Mouse (Mus musculus) ZHBTc4 (cell line): Measurements from ENCODE around the gene Scarf2.

Experiments
- DNase-seq: peaks from one replicate; pipeline ENCODE4 v3.0.0-alpha.2; 2011; ENCODE audit warnings: low read depth, low spot score

Gene Scarf2

DNA sequence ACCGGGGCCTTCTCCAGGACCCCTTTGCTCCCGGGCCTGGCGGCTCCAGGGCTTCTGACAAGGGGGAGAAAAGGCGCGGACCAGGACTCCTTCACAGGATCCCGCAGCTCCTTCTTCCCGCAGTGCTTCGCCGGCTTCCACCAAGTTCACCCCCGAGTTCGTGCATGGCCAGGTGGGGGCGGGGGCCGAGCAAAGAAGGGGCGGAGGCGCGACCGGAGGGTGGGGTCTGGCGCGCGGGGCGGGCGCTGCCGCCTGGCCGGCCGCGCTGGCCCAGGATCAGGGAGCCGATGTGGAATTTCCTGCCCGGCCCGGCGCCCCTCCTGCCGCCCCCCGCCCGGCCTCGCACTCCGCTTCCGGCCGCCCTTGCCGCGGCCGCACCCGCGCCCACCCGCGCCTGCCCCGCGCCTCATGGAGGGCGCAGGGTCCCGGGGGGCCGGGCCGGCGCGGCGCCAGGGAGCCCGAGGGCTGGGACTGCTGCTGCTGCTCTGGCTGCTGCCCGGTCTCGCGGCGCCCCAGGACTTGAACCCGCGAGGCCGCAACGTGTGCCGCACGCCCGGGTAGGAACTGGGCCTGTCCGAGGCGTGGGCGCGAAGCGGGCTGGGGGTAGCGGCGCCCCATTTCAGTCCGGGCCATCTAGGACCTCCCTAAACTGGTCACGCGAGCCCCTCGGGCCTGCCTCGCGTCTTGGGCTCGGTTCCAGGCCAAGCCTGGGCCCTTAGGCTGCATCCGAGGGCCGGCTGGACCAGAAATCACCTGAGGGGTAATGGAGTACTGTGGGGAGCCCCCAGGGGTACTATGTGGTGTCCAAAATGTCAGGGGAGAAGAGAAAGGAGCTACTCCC, at the start of gene Scarf2:
Gene Scarf2 (plus strand): TSS at position 312 of the 841 bp plus-strand sequence.
- peak; percentile 46 for DNase-seq

DNA sequence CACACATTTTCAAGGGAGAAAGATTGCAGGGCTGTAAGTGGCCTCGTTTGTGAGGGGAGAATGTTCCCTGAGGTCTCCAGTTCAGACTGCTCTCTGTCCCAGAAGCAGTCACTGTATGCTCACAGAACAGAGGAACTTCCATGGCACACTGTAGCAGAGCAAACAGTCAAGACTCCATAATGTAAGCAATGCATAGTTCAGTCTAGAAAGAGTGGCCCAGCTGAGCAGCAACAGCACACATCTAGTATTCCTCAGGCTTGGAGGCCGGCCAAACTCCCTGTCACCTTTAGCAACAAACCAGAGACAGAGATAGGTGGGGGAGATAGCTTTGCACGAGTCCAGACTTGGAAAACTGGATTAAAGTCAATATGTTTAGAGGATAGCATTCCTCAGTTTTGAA, 44.1 kb upstream of the Scarf2 start:
- no peak for DNase-seq

DNA sequence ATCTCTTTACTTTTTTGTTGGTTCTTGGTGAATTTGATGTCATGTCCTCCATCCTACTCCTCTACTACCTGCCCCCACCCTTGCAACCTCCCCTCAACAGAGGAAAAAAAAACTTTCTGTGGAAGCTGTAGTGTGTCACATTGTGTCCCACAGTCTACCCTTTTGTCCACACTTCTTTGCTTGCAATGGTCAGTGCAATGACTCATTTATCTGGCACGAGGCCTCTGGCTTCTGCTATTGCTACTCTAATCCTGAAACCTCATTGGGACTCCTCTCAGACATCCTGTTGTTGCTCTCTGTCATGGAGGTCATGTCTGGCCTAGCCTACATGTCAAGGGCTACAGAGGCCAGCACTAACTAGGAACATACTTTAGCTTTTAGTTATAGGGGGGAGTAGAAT, 43.4 kb upstream of the Scarf2 start:
- DNase-seq, result no peak

DNA sequence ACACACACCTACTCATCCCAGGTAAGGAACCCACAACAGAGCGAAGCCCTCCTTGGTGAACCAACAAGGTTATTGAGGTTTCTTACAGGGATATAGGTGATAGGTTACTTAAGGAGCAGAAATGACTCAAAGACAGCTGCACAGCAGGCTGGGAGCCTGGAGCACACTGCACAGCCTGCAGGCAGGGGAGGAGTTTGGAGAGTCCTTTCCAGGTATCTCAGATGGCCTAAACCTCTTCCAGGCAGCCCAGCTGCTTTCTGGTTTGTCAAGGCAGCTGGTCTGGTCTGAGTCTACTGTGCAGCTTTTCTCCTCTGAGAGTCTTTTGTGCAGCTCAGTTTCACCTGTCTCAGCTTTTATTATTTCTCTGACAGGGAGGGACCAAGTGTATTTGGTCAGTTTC, 39.3 kb upstream of the Scarf2 start:
- no peak for DNase-seq

DNA sequence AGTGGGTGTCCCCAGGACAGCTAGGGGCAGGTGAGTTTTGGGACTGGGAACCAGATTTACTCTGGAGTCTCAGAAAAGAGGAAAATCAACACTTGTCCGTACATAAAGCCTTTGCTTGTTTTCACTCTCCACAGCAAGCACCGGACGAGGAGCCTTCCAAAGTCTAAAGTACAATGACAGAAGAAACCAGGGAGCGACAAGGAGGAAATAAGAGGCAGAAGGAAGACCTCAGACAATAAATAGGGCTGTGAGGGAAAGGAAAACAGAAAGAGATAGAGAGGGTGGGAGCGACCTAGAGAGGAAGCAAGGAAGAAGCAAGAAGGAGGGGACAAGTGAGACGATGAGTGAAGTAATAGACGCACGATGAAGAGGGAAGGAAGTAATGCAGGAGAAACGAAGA, 38.2 kb upstream of the Scarf2 start:
- no peak for DNase-seq

DNA sequence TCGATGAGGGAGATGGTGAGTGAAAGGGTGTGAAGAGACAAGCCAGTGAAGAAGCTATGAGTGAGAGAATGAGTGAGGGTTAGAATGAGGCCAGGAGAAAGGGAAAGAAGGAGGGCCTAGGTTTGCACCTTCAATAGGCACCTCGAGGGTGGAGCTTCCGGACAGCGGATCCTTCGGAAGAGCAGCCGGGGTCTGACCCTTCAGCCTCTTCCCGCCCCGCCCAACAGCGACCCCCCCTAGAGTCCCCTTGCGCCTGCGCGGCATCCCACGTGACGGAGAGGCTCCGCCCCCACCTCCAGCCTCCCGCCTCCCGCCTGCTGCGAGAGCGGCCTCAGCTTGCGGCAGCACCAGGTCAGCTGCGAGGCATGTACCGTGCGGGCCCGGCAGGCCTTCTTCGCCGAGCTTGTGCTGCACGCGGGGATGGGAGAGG, 37.7 kb upstream of the Scarf2 start, which contains the start of gene Klhl22:
Gene Klhl22 (plus strand): TSS at position 275 of the 430 bp plus-strand sequence.
- peak; percentile 96 for DNase-seq

DNA sequence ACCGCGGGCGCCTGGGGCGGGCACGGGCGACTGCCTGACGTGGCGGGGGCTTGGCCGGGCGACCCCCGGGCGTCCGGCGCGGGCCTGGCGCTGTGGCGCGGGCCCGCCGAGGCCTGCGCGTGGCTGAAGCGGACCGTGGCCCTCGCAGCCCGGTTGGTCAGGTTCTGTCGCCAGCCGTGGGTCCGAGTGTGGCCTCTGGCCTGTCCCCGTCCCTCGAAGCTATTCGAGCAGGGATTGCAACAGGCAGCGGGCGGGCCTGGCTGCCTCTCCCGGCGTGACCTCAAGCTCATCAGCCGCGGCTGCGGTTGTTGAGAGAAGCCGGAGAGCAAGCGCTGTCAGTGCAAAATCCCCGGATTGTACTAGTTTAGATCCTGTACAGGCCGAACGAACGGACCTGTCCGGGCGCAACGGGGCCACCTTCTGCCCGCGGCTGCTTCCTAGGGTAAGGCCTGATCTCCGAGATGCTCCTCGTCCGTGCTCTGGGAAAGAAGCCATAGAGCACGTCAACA, 37.2 kb upstream of the Scarf2 start:
- DNase-seq, result peak; percentile 45

DNA sequence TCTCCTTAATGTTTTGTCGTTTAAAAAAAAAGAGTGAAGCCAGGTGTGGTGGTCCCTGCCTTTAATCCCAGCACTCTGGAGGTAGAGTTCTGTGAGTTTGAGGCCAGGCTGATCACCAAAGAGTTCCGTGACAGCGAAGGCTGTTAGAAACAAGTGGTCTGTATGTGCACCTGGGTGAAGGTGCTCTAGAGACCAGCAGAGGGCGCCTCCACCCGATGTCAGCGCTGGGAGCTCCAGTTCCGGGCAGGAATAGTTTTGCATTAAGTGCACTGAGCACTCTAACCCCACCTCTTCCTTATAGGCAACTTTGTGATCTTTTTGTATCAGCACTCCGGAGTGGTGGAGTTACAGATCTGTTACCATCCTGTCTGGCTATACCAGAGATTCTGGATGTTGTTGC, 36.4 kb upstream of the Scarf2 start:
- peak; percentile 91 for DNase-seq

DNA sequence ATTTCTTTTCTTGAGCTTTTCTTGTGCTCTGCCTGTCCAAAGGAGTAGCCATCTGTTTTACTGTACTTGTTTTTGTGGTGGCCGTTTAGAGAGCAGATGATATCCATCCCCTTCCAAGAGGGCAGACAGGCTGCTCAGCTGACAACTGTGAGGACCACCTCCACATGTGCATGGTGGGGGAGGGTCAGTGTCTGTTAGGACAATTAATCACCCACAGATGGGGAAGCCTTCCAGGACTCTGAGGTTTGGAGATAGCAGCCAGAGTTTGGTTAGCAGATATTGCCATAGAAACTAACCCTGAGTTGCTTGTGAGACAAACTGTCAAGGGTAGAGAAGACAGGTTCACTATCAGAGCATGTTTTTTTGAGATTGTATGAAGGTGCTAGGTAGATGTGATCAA, 36.0 kb upstream of the Scarf2 start:
- DNase-seq, result no peak

DNA sequence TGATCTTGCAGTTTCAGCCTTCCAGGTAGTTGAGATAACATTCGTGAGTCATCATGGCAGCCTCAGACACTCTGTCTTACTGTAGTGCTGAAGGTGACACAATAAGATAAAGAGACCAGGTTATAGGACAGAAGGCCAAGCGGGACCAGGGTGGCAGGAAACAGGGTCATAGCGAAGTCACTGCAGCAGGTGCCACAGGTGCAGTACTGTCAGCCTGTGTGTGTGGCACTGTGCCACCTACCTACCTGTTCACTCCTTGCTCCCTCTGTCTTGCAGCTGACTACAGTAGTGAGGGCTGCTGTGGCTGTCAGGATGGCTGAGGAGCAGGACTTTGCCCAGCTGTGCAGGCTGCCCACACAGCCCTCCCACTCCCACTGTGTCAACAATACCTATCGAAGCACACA, 33.0 kb upstream of the Scarf2 start:
- DNase-seq, result no peak

DNA sequence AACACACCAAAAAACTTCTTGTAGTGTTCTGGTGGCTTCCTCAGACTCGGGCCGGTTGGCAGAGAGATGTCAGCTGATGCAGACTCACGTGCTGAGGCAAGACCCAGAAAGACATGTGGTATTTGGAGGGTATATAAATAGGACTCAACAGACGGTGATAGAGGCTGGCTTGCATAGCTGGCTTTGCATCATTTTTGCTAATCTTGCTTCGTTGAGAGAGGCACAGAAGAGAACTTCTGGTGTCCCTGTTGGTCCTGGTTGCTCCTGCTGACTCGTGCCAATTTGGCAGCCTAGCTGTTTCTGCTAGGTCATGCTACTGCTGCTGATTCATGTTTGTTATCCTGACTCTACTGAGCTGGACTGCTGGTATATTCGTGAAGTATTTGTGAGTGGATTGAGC, 28.2 kb upstream of the Scarf2 start:
- DNase-seq, result no peak

DNA sequence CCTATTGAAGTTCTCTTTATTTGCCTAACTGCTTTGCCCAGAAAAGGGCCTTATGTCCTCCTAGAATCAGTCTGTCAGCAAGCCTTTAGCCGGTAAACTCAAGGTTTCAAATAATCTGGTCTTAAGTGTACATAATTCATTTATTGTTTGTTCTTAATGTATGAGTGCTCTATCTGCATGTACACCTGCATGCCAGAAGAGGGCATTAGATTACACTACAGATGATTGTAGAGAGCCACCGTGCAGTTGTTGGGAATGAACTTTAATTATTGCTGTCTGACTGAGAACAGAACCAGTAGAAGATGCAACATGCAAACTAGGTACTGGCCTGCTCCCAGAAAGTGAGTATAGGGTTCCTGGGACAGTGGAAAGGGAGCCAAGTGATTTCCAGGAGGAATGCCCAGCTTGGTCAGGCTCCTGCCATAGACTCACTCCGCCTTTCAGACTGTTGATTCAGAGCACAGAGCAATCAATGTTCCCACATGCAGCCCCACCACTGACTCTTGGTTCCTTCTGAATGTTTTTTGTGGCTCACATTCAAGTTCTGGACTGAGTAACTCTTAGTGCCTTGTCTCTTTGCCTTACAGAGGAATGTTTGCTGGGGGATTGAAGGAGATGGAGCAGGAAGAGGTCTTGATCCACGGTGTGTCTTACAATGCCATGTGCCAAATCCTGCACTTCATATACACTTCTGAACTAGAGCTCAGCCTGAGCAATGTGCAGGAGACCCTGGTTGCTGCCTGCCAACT, 25.8 kb upstream of the Scarf2 start:
- DNase-seq, result no peak

DNA sequence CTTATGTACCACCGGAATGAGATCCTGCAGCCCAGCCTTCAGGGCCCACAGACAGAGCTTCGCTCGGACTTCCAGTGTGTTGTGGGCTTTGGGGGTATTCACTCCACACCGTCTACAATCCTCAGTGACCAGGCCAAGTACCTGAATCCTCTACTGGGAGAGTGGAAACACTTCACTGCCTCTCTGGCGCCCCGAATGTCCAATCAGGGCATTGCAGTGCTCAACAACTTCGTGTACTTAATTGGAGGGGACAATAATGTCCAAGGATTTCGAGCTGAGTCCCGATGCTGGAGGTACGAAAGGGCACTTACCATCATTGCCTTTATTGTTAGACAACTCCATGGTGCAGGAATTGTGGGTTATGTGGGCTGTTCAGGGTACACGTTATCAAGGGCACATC, 20.3 kb upstream of the Scarf2 start:
- peak; percentile 64 for DNase-seq

DNA sequence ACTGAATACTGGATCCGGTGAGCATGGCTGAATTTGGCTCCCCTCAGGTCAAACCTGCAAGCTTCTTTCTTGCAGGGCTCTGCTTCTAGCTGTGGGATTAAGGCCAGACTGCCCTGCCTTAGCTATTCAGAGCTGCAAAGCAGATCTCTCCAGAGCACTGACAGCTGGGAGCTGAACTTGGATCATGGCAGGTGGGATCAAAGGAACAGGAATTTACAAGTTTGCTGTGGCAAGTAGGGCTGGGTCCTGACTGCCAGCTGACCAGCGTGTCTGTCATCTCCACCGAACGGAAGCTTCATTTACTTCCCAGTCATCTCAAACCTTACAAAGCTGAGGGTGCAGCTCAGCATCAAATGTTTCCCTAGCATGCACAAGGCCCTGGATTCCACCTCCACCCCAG, 18.9 kb upstream of the Scarf2 start:
- DNase-seq, result no peak

DNA sequence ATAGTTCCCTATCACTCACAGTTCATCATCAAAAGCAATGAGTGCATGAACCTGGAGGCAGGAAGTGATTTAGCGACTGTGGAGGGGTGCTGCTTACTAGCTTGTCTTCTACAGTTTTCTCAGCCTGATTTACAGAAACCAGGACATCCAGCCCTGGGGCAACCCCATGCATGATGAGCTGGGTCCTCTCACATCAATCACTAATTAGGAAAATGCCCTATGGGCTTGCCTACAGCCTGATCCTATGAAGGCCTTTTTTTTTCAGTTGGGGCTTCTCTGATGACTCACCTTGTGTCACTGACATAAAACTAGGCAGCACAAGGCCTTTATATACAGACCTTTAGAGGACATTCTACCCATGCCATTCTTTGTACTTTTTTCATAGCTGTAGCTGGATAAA, 17.4 kb upstream of the Scarf2 start:
- DNase-seq, result no peak

DNA sequence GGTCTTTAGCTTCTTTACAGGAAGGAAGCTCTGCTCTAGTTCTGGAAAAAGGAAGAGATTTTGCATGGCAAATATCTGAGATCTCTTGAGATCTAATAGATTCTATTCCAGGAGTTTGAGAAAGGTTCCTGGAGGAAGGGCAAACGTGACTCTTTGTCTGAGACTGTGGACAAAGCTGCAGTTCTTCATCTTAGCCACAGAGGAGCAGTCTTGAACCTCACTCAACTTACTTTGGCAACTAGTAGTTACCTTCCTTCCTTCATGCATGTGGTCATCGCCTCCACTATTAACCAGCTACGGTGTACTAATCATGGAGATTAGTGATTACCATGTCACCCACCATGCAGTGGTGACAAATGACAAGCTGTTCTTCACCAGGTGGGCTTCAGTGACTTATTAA, 11.7 kb upstream of the Scarf2 start:
- no peak for DNase-seq

DNA sequence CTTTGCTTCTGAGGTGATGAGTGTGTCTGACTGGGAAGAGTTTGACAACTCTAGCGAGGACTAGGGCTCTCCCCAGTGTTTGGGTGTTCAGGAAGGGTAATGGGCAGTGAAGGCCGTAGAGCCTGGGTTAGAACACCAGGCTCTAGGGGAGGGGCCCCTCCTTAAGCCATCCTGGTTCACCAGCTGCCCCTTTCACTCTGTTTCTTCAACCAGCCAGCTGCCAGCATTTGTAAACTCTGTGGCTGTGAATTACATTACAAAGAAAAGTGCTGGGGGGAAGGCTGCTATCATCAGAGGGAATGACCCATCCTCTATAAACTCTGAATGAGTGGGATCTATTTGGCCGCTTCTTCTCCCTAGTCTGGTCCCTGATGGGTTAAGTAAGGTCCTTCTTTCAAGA, 4.4 kb upstream of the Scarf2 start:
- no peak for DNase-seq

DNA sequence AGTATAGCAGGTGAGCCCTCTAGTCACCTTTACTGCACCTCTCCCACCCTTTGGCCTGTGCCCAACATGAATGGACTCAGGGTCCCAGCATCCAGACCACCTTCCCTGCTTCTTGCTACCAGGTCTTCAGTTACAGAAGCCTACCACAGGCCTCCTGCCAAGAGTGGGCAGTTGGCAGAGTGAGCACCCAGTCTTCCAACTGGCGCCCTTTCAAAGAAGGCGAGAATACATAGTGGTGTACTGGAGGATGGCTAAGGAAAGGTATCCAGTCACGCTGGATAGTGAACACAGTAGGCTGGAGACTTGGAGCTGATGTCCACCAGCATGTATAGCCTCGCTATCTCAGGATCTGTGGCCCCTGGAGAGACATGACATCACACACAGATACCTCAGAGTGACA, 3.0 kb upstream of the Scarf2 start:
- DNase-seq, result no peak

DNA sequence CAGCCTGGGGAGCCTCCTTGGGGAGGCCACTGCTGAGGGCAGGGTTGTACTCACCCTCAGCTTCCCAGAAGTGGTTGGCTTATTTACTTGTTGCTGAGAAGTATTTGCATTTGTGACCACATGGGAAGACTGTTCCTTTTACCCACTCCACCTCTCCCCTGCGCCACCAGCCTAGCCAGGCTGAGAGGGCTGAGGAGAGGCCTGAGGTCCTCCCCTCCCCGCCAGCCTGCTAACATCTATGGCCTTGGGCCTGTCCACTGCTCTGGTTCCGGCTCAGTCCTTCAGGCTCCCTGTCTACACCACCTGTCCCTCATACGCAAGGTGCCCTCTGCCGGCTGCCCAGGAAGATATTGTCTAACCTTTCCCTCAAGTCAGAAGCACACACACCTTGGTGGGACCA, 1.4 kb upstream of the Scarf2 start:
- DNase-seq, result no peak

DNA sequence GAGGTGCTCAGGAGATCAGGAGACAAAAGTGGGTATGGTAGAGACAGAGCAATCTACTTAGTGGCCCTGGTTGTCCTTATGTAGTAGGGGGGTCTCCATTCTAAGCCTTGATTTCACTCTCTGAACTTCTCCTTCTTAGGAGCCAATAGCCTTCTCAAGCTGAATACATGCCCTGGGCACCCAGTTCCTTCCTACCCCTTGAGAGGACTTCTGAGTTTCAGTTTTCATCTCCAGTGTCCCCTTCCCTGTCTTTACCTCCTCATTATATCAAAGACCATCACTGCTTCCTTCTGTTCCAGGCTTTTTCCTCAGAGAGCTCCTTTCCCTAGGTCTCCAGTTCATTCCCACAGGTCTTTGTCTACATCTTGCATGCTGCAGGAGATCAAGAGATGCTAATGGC, 563 bp upstream of the Scarf2 start:
- no peak for DNase-seq

DNA sequence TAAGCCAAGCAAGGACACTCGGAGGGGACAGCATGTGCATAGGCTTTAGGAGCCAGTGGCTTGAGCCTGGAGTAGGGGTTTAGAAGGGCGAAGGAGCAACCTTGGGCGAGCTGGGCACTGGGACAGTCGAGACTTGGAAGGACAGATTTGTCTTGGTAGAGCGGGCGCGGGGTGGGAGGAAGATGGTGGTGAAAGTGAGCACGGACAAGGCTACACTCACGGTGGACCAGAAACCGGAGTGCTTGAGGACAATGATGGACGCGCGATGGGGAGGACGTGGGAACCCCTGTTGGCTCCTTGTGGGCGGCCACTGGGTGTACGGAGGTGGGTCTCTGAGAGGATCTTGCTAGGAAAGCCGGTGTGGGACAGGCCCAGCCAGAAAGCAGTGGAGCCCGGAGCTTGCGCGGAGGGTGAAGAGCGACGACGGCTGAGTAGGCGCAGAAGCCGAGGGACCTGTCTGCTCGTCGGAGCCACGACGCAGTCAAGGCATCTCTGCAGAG, 780 bp downstream of the Scarf2 start:
- peak; percentile 57 for DNase-seq

DNA sequence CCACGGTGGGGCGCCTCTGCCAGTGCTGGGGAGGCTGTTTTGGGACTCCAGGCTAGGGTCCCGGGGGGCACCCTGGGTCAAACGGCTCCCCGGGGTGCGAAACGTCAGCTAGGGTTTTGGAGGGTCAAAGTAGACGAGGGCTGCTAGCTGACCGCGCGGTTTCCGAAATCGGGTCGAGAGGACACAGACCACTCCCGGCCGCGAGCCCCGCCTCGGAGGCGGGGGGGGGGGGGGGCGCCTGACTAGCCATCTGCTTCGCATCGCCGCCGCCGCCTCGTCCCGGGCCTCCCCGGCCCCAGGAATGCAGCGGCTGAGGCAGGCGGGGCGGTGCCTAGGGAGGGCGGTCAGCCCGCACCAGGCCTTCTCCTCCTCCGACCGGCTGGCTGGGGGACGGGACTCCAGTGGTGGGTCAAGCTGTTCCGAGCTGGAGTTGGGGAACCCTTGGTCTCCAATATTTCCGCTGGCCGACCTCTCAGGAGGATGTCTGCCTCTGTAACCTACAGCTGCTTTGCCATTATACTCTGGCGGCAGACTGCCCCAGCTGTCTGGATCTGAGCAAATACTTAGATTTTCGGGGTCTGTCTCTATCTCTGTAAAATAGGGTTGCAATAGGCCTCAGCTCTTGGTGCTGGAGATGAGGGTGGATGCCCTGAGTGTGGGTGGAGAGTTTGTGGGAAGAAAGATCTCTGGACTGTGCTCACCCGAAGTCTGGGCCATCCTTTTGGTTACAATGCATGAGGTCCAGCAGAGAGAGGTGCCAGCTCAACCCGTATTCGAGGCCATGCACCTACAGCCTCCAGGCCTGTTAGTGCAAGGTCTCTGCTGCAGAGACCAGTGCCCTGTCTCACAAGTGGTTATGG, 1.5 kb downstream of the Scarf2 start:
- peak; percentile 20 for DNase-seq
